Mouse (Mus musculus) liver, adult 2 months (tissue): ENCODE results near the gene Atp10a.

Source experiments
- CTCF ChIP-seq: fragments of 200-500 bp; IDR thresholded peaks from 2 replicates; pipeline ENCODE4 v1.5.1; 2011; ENCODE audit warnings: low read depth, low read length, control low read depth
- POLR2A ChIP-seq: fragments of 200-500 bp; IDR thresholded peaks from 2 replicates; pipeline ENCODE4 v1.6.1; 2011; ENCODE audit warnings: low read length, control low read depth; ENCODE audit not compliant: insufficient read depth; ENCODE audit errors: extremely low read depth

DNA sequence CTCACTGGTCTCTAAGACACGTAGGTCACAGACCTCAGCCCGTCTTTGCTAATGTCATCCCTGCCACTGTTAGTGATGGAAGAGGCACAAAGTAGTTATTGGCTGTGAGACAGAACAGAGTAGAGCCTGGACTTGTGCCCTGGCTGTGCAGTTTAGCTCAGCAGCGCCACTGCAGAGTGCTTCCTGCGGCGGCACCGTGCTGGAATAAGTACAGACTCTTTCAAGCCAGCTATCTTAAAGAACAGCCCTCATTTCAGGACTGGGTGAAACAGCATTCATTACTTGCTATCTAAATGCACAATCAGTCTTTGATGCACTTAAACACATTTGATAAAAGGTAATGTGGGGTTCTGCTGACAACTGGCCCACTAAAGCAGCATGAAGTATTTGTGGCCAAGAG is 111.3 kb downstream of the Atp10a start:
- no peak for TF ChIP-seq CTCF
- no peak for TF ChIP-seq POLR2A
